Mouse (Mus musculus) CH12.LX (cell line): ENCODE measurements at regions not wholly inside any gene's neighbourhood (a gene's known extent, or its start where the extent isn't known, plus 50 kb on each side); places are given as distances from the start of the nearest gene placed in this dataset.

Experiments used
- DNase-seq: peaks from one replicate; pipeline ENCODE4 v3.0.0-alpha.2; 2013; ENCODE audit errors: extremely low read depth
- H3K27ac ChIP-seq: 2 replicates; pipeline ENCODE4 v1.5.1; 2012; ENCODE audit warnings: low read depth, mild to moderate bottlenecking, control low read depth, moderate library complexity; ENCODE audit not compliant: insufficient read depth
- H3K27me3 ChIP-seq: replicated peaks from 2 replicates; pipeline ENCODE3; 2012; ENCODE audit warnings: inconsistent platforms
- H3K36me3 ChIP-seq, 2 experiments: replicated peaks in 1 of 2; 2 replicates each; pipeline versions ENCODE3 to v1.6.1; 2012; ENCODE audit warnings: inconsistent platforms in 1 of 2, low read length in 1 of 2, mild to moderate bottlenecking in 1 of 2, mixed read lengths in 1 of 2, moderate library complexity in 1 of 2; ENCODE audit not compliant: control insufficient read depth in 1 of 2, insufficient read depth in 1 of 2
- H3K4me1 ChIP-seq, 2 experiments: 2 replicates each; pipeline ENCODE4 v1.6.1; 2012; ENCODE audit warnings: inconsistent platforms in 1 of 2, moderate library complexity in 1 of 2; ENCODE audit not compliant: insufficient read depth in 2 of 2, control insufficient read depth in 1 of 2
- H3K4me2 ChIP-seq: 2 replicates; pipeline ENCODE4 v1.6.1; 2012; ENCODE audit warnings: low read depth, mild to moderate bottlenecking, control low read depth; ENCODE audit not compliant: poor library complexity, insufficient read depth, severe bottlenecking
- H3K4me3 ChIP-seq, 3 experiments: fragments of 150-350 bp in 1 of 3; sonication (generic) in 1 of 3; replicated peaks in 1 of 3; 2 replicates each; pipeline versions ENCODE3 to v1.5.1; 2011 to 2012; ENCODE audit warnings: low read depth in 2 of 3, low read length in 2 of 3, mild to moderate bottlenecking in 2 of 3, moderate library complexity in 2 of 3, control low read depth in 1 of 3, improper control_type of control experiment in 1 of 3, inconsistent platforms in 1 of 3, mixed read lengths in 1 of 3; ENCODE audit not compliant: poor library complexity in 1 of 3
- H3K79me2 ChIP-seq: replicated peaks from 2 replicates; pipeline ENCODE4 v1.6.1; 2012; ENCODE audit warnings: mild to moderate bottlenecking, moderate library complexity; ENCODE audit not compliant: control insufficient read depth, poor library complexity, insufficient read depth, severe bottlenecking; ENCODE audit errors: extremely low read depth
- H3K9ac ChIP-seq: 2 replicates; pipeline ENCODE4 v1.6.1; 2012; ENCODE audit warnings: low read depth, mild to moderate bottlenecking, control low read depth, moderate library complexity; ENCODE audit not compliant: insufficient read depth
- H3K9me3 ChIP-seq: replicated peaks from 2 replicates; pipeline ENCODE3; 2012; ENCODE audit warnings: low read length, inconsistent platforms, mixed read lengths
- BHLHE40 ChIP-seq: IDR thresholded peaks from 2 replicates; pipeline ENCODE4 v1.6.1; 2011; ENCODE audit warnings: mild to moderate bottlenecking, low read depth, low read length, improper control_type of control experiment
- CHD2 ChIP-seq: IDR thresholded peaks from 2 replicates; pipeline ENCODE4 v1.6.1; 2011; ENCODE audit warnings: low read length, improper control_type of control experiment
- E2F4 ChIP-seq: IDR thresholded peaks from 2 replicates; pipeline ENCODE4 v1.6.1; 2011; ENCODE audit warnings: low read depth, low read length, improper control_type of control experiment; ENCODE audit not compliant: insufficient replicate concordance
- EP300 ChIP-seq: IDR thresholded peaks from 2 replicates; pipeline ENCODE4 v1.6.1; 2011; ENCODE audit warnings: low read length, improper control_type of control experiment
- GABPA ChIP-seq: IDR thresholded peaks from 2 replicates; pipeline ENCODE4 v1.6.1; 2012; ENCODE audit warnings: low read depth, low read length, improper control_type of control experiment, inconsistent platforms; ENCODE audit not compliant: insufficient replicate concordance
- IRF4 ChIP-seq: IDR thresholded peaks from 2 replicates; pipeline ENCODE4 v1.6.1; 2014; ENCODE audit warnings: low read depth, mild to moderate bottlenecking, inconsistent platforms, low read length, improper control_type of control experiment
- JUND ChIP-seq: conservative IDR thresholded peaks from 2 replicates; pipeline ENCODE4 v1.6.1; 2011; ENCODE audit warnings: low read depth, low read length, improper control_type of control experiment
- KAT2A ChIP-seq: IDR thresholded peaks from 2 replicates; pipeline ENCODE4 v1.6.1; 2012; ENCODE audit warnings: low read length, improper control_type of control experiment, inconsistent platforms; ENCODE audit not compliant: insufficient replicate concordance
- MAFK ChIP-seq: IDR thresholded peaks from 2 replicates; pipeline ENCODE4 v1.6.1; 2011; ENCODE audit warnings: low read length, improper control_type of control experiment; ENCODE audit not compliant: insufficient replicate concordance
- MAZ ChIP-seq: IDR thresholded peaks from 2 replicates; pipeline ENCODE4 v1.6.1; 2012; ENCODE audit warnings: low read depth, mild to moderate bottlenecking, inconsistent platforms, low read length, improper control_type of control experiment, moderate library complexity
- MEF2A ChIP-seq: IDR thresholded peaks from 2 replicates; pipeline ENCODE4 v1.6.1; 2014; ENCODE audit warnings: low read depth, mild to moderate bottlenecking, inconsistent platforms, low read length, improper control_type of control experiment, borderline replicate concordance
- MXI1 ChIP-seq: IDR thresholded peaks from 2 replicates; pipeline ENCODE4 v1.6.1; 2011; ENCODE audit warnings: mild to moderate bottlenecking, low read depth, low read length, improper control_type of control experiment
- MYC ChIP-seq: IDR thresholded peaks from 2 replicates; pipeline ENCODE4 v1.6.1; 2011; ENCODE audit warnings: low read depth, mild to moderate bottlenecking, improper control_type of control experiment, low read length
- NELFE ChIP-seq: IDR thresholded peaks from 2 replicates; pipeline ENCODE4 v1.6.1; 2011; ENCODE audit warnings: low read depth, low read length, improper control_type of control experiment
- NRF1 ChIP-seq: IDR thresholded peaks from 2 replicates; pipeline ENCODE4 v1.6.1; 2014; ENCODE audit warnings: low read depth, mild to moderate bottlenecking, inconsistent platforms, low read length, improper control_type of control experiment, moderate library complexity
- PAX5 ChIP-seq: IDR thresholded peaks from 2 replicates; pipeline ENCODE4 v1.6.1; 2012; ENCODE audit warnings: low read length, inconsistent platforms, mixed read lengths
- SIN3A ChIP-seq: IDR thresholded peaks from 2 replicates; pipeline ENCODE4 v1.6.1; 2012; ENCODE audit warnings: low read length, improper control_type of control experiment, inconsistent platforms
- TCF12 ChIP-seq: IDR thresholded peaks from 2 replicates; pipeline ENCODE4 v1.6.1; 2014; ENCODE audit warnings: low read depth, mild to moderate bottlenecking, inconsistent platforms, low read length, improper control_type of control experiment
- UBTF ChIP-seq: IDR thresholded peaks from 2 replicates; pipeline ENCODE4 v1.6.1; 2012; ENCODE audit warnings: low read depth, mild to moderate bottlenecking, inconsistent platforms, low read length, improper control_type of control experiment, moderate library complexity
- ZC3H11A ChIP-seq: IDR thresholded peaks from 2 replicates; pipeline ENCODE4 v1.6.1; 2012; ENCODE audit warnings: low read depth, mild to moderate bottlenecking, inconsistent platforms, low read length, improper control_type of control experiment
- ZMIZ1 ChIP-seq: IDR thresholded peaks from 2 replicates; pipeline ENCODE4 v1.6.1; 2012; ENCODE audit warnings: low read depth, mild to moderate bottlenecking, inconsistent platforms, low read length, improper control_type of control experiment
- ZNF384 ChIP-seq: IDR thresholded peaks from 2 replicates; pipeline ENCODE4 v1.6.1; 2012; ENCODE audit warnings: low read depth, low read length, improper control_type of control experiment, inconsistent platforms
- dilution Hi-C: fragments of 300-500 bp; cut with MboI; formaldehyde crosslinking; loops from 2 replicates; pipeline ENCODE4 v1.14.3; 2020; ENCODE audit warnings: low sequenced_read_pairs; ENCODE audit not compliant: extremely low pct_unique_long_range_greater_than_20kb, extremely low pct_ligation_motif_present
- in situ Hi-C: fragments of 300-500 bp; cut with MboI; formaldehyde crosslinking; loops from 3 replicates; pipeline ENCODE4 v1.14.3; 2019; ENCODE audit warnings: low sequenced_read_pairs, low pct_ligation_motif_present, low pct_unique_long_range_greater_than_20kb, mixed read lengths

GRCm38 (mm10) chr3:52676886-52677670 is 340.0 kb downstream of the Cog6 start:
- dilution Hi-C loops (no loop called here), in situ Hi-C loops (no loop called here)
- Histone ChIP-seq H3K79me2 (no peaks in the 10 kb centered on the region), H3K9me3 (no peaks in the 10 kb centered on the region), H3K27ac (no peak overlapping the region), H3K36me3 (no peaks in the 10 kb centered on the region), H3K9ac (no peak overlapping the region), H3K4me3 (no peak overlapping the region), H3K27me3 (no peaks in the 10 kb centered on the region), H3K4me1 (peaks cover 2% of the 10 kb centered on the region in 2 experiments; a peak in 1 of 4 replicates), H3K4me2 (peak overlapping the region; percentile 12; the same call in 1 of the 2 replicates)
- no peak for TF ChIP-seq NELFE
- TF ChIP-seq EP300: no peak
- no peak for TF ChIP-seq PAX5
- no peak for TF ChIP-seq KAT2A
- no peak for TF ChIP-seq CHD2
- TF ChIP-seq MAFK: no peak
- DNase-seq: no peak

DNA sequence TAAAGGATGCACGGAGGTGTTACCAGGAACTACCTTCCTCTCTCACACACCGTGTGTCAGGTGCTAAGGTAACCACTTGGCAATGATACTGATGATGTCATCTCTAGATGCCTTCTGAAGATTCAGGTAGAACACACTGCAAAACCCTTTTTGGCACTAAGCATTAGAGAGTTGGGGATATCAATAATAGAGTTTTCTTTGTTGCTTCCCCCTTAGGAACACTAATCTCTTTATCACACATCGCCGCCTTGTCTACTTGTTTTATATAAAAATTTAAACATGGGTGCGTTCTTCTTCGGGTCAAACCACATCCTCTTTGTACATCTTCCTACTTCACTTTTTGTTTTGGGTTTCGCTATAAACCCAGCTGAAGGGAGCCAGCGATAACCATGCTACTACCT is 346.4 kb downstream of the Cog6 start:
- no peak for DNase-seq
- TF ChIP-seq GABPA (no peak), E2F4 (no peak), UBTF (no peak), ZC3H11A (no peak), JUND (no peak), CHD2 (no peak), ZMIZ1 (no peak), MAZ (no peak), MXI1 (no peak), ZNF384 (no peak), MEF2A (no peak), BHLHE40 (no peak), SIN3A (no peak), NRF1 (no peak), MYC (no peak), NELFE (no peak), TCF12 (no peak), IRF4 (no peak), PAX5 (no peak)
- H3K9me3 ChIP-seq: no peaks in the 10 kb centered on the region
- no peaks in the 10 kb centered on the region for H3K4me1 ChIP-seq
- in situ Hi-C loops: no loop called here
- H3K9ac ChIP-seq: no peak overlapping the region
- H3K4me2 ChIP-seq: no peak overlapping the region
- H3K27ac ChIP-seq: no peak overlapping the region
- H3K4me3 ChIP-seq: no peak overlapping the region
- no peaks in the 10 kb centered on the region for H3K27me3 ChIP-seq
- no peaks in the 10 kb centered on the region for H3K36me3 ChIP-seq
- H3K79me2 ChIP-seq: no peaks in the 10 kb centered on the region
- dilution Hi-C loops: no loop called here
